Mouse (Mus musculus): ENCODE measurements at regions not wholly inside any gene's neighbourhood (a gene's known extent, or its start where the extent isn't known, plus 50 kb on each side); places are given as distances from the start of the nearest gene placed in this dataset.

- no peak for TF ChIP-seq CTCF (conservative IDR thresholded peaks at IDR 0.05; ENCODE audit: insufficient read depth, insufficient read length, low read depth, low read length)
- no peak for TF ChIP-seq POLR2A (IDR thresholded peaks at IDR 0.05; ENCODE audit: low read depth, low read length)
These were observed 1124.5 kb upstream of the 4930412O13Rik start for GRCm38 (mm10) chr2:8756546-8756945.
